Mouse (Mus musculus) R1 (cell line): ENCODE results near the gene Defa2.
"Not testable (repeated sequence)": the region's sequence is repeated elsewhere in the genome, so short reads cannot be mapped to it uniquely, and the experiment has no call there.

ENCODE experiments used
- DNase-seq: peaks from one replicate; pipeline ENCODE4 v3.0.0-alpha.2; 2018; ENCODE audit warnings: low read depth, low spot score

Gene Defa2

DNA sequence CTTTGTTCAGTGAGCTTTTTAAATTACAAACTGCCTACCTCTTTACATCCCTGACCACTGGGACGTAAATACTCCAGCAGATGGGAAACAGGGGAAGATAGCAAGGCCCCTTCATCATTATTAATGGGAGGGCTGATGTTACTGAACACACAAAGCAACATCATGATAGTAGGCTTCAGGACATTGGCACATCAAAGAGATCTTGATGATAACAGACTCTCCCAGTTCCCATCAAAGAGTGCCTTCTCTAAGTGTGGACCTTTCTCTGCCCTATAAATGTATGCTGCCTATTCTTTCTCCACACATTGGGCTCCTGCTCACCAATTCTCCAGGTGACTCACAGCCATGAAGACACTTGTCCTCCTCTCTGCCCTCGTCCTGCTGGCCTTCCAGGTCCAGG lies at the start of gene Defa2:
TSS of gene Defa2 (plus strand) at position 301 of the 400 bp plus-strand sequence.
- not testable (repeated sequence) for DNase-seq

- DNase-seq: not testable (repeated sequence)
Observed at GRCm38 (mm10) chr8:21391511-21391910, 13.2 kb downstream of the Defa2 start, which contains the start of gene Defa33. TSS of gene Defa33 (plus strand) at chr8:21391811.

DNA sequence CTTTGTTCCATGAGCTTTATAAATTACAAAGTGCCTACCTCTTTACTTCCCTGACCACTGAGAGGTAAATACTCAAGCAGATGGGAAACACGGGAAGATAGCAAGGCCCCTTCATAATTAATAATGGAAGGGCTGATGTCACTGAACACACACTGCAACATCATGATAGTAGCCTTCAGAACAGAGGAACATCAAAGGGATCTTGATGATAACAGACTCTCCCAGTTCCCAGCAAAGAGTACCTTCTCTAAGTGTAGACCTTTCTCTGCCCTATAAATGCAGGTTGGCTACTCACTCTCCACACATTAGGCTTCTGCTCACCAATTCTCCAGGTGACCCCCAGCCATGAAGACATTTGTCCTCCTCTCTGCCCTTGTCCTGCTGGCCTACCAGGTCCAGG lies 48.8 kb downstream of the Defa2 start, which contains the start of gene Defa36:
TSS of gene Defa36 (plus strand) at position 301 of the 400 bp plus-strand sequence.
- not testable (repeated sequence) for DNase-seq
